Mouse (Mus musculus): ENCODE results near the gene Spatc1l. TPM values are rescaled to one million over a fixed set of nuclear protein-coding genes. Genes with fewer than 3 reads are reported as not detected.

Gene Spatc1l
- not detected in 2 replicates for total RNA-seq (2014; rRNA removed)
- polyA plus RNA-seq (2012; rRNA removed) = 0.13 and 0.14 TPM in 2 replicates

GRCm38 (mm10) chr10:76561972-76562371 is at the start of gene Spatc1l:
Spatc1l (plus strand) TSS chr10:76562272.
- Histone ChIP-seq H3K27me3 (ENCODE audit: control insufficient read depth, insufficient read depth, low read length) (no peaks in the 10 kb centered on the region), H3K9ac (ENCODE audit: low read depth, low read length) (no peak within 1 kb of the TSS), H3K36me3 (ENCODE audit: control insufficient read depth, insufficient read depth, low read length) (no peaks in the 10 kb centered on the region), H3K4me1 (ENCODE audit: control insufficient read depth, insufficient read depth, low read length) (no peaks in the 10 kb centered on the region), H3K79me2 (ENCODE audit: control insufficient read depth, insufficient read depth, low read length) (no peaks in the 10 kb centered on the region), H3K27ac (replicated peaks; ENCODE audit: insufficient read depth, low read depth, low read length) (no peak within 1 kb of the TSS), H3K4me3 (ENCODE audit: insufficient read depth, low read depth, low read length) (no peak within 1 kb of the TSS)
- DNase-seq (ENCODE audit: extremely low read depth, low read depth, low spot score) = no peak
- 94% methylated on average over 10 of the region's 10 CpGs for WGBS
- TF ChIP-seq CTCF (IDR thresholded peaks at IDR 0.05; ENCODE audit: low read depth, low read length) (no peak), POLR2A (IDR thresholded peaks at IDR 0.05; ENCODE audit: extremely low read depth, insufficient read depth, low read length) (no peak)

DNA sequence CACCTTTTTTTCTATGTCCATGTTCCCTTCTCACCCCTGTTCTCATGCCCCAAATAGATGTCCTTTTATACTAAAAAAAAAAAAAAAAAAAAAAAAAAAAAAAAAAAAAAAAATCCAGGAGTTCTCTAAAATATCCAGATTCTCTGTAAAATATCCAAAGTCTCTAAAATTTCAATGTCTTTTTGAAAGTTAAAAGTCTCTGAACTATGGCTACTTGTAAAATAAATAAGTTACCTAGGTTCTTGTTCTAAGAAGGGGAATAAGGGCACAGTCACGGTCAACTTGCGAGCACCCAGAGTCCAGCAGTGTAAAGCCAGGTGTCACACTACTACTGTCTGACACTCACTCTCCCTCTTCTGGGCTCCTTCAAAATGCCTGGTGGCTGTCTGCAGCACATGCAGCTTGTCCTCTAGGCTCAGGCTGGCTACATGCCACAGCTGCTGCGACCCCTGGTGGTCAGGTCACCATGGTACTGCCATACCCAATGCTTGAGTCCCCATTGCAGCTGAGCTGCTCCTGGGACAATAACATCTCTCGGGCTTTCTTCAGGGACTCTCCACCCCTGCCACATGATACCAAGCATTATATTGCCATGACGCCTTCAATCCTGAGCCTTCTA is 49.0 kb upstream of the Spatc1l start:
- no peak overlapping the region for H3K27ac ChIP-seq (replicated peaks; ENCODE audit: insufficient read depth, low read depth, low read length)
- no peak overlapping the region for H3K9ac ChIP-seq (ENCODE audit: low read depth, low read length)
- peaks cover 17% of the 10 kb centered on the region for H3K36me3 ChIP-seq (ENCODE audit: control insufficient read depth, insufficient read depth, low read length)
- H3K27me3 ChIP-seq (ENCODE audit: control insufficient read depth, insufficient read depth, low read length) = no peaks in the 10 kb centered on the region
- H3K4me3 ChIP-seq (ENCODE audit: insufficient read depth, low read depth, low read length) = no peak overlapping the region
- H3K4me1 ChIP-seq (ENCODE audit: control insufficient read depth, insufficient read depth, low read length) = no peaks in the 10 kb centered on the region
- TF ChIP-seq CTCF (IDR thresholded peaks at IDR 0.05; ENCODE audit: low read depth, low read length) = peak; percentile 92
- no peak for TF ChIP-seq POLR2A (IDR thresholded peaks at IDR 0.05; ENCODE audit: extremely low read depth, insufficient read depth, low read length)
- WGBS = 71% methylated on average over 5 of the region's 5 CpGs
- peak; percentile 37 for DNase-seq (ENCODE audit: extremely low read depth, low read depth, low spot score)
- H3K79me2 ChIP-seq (ENCODE audit: control insufficient read depth, insufficient read depth, low read length) = no peaks in the 10 kb centered on the region

- TF ChIP-seq POLR2A (IDR thresholded peaks at IDR 0.05; ENCODE audit: extremely low read depth, insufficient read depth, low read length) (peak; percentile 54; the same call in 1 of the 2 replicates), CTCF (IDR thresholded peaks at IDR 0.05; ENCODE audit: low read depth, low read length) (no peak)
- WGBS = 0% methylated on average over 11 of the region's 11 CpGs
- H3K9ac ChIP-seq (ENCODE audit: low read depth, low read length) = peak overlapping the region; percentile 48
- H3K79me2 ChIP-seq (ENCODE audit: control insufficient read depth, insufficient read depth, low read length) = peaks cover 4% of the 10 kb centered on the region; the same call in 1 of the 2 replicates
- H3K4me3 ChIP-seq (ENCODE audit: insufficient read depth, low read depth, low read length) = peak overlapping the region; percentile 39
- H3K4me1 ChIP-seq (ENCODE audit: control insufficient read depth, insufficient read depth, low read length) = peaks cover 4% of the 10 kb centered on the region
- no peak for DNase-seq (ENCODE audit: extremely low read depth, low read depth, low spot score)
- no peaks in the 10 kb centered on the region for H3K27me3 ChIP-seq (ENCODE audit: control insufficient read depth, insufficient read depth, low read length)
- H3K27ac ChIP-seq (replicated peaks; ENCODE audit: insufficient read depth, low read depth, low read length) = peak overlapping the region; percentile 46
- peaks cover 17% of the 10 kb centered on the region for H3K36me3 ChIP-seq (ENCODE audit: control insufficient read depth, insufficient read depth, low read length)
These were observed 31.1 kb upstream of the Spatc1l start for GRCm38 (mm10) chr10:76530922-76531321.

GRCm38 (mm10) chr10:76531375-76531774 is 30.7 kb upstream of the Spatc1l start, which contains the start of gene Lss:
Lss (plus strand) TSS chr10:76531588.
- peak within 1 kb of the TSS; percentile 91 for H3K4me3 ChIP-seq (ENCODE audit: insufficient read depth, low read depth, low read length)
- H3K9ac ChIP-seq (ENCODE audit: low read depth, low read length) = peak within 1 kb of the TSS; percentile 92
- DNase-seq (ENCODE audit: extremely low read depth, low read depth, low spot score) = peak; percentile 88
- H3K4me1 ChIP-seq (ENCODE audit: control insufficient read depth, insufficient read depth, low read length) = peaks cover 4% of the 10 kb centered on the region
- whole genome bisulfite sequencing = 1% methylated on average over 37 of the region's 37 CpGs
- H3K79me2 ChIP-seq (ENCODE audit: control insufficient read depth, insufficient read depth, low read length) = peaks cover 4% of the 10 kb centered on the region; the same call in 1 of the 2 replicates
- TF ChIP-seq CTCF (IDR thresholded peaks at IDR 0.05; ENCODE audit: low read depth, low read length) (peak; percentile 21; the same call in 1 of the 2 replicates), POLR2A (IDR thresholded peaks at IDR 0.05; ENCODE audit: extremely low read depth, insufficient read depth, low read length) (peak; percentile 84)
- H3K27me3 ChIP-seq (ENCODE audit: control insufficient read depth, insufficient read depth, low read length) = no peaks in the 10 kb centered on the region
- peak within 1 kb of the TSS; percentile 81 for H3K27ac ChIP-seq (replicated peaks; ENCODE audit: insufficient read depth, low read depth, low read length)
- peaks cover 17% of the 10 kb centered on the region for H3K36me3 ChIP-seq (ENCODE audit: control insufficient read depth, insufficient read depth, low read length)

- H3K79me2 ChIP-seq (ENCODE audit: control insufficient read depth, insufficient read depth, low read length) = peaks cover 4% of the 10 kb centered on the region; the same call in 1 of the 2 replicates
- H3K27me3 ChIP-seq (ENCODE audit: control insufficient read depth, insufficient read depth, low read length) = no peaks in the 10 kb centered on the region
- TF ChIP-seq POLR2A (IDR thresholded peaks at IDR 0.05; ENCODE audit: extremely low read depth, insufficient read depth, low read length) (no peak), CTCF (IDR thresholded peaks at IDR 0.05; ENCODE audit: low read depth, low read length) (no peak)
- peaks cover 17% of the 10 kb centered on the region for H3K36me3 ChIP-seq (ENCODE audit: control insufficient read depth, insufficient read depth, low read length)
- H3K9ac ChIP-seq (ENCODE audit: low read depth, low read length) = peak overlapping the region; percentile 92
- WGBS = under 1% methylated on average over 14 of the region's 14 CpGs
- peak overlapping the region; percentile 81 for H3K27ac ChIP-seq (replicated peaks; ENCODE audit: insufficient read depth, low read depth, low read length)
- H3K4me3 ChIP-seq (ENCODE audit: insufficient read depth, low read depth, low read length) = peak overlapping the region; percentile 91
- peak; percentile 22 for DNase-seq (ENCODE audit: extremely low read depth, low read depth, low spot score)
- peaks cover 5% of the 10 kb centered on the region for H3K4me1 ChIP-seq (ENCODE audit: control insufficient read depth, insufficient read depth, low read length)
These were observed 30.2 kb upstream of the Spatc1l start for GRCm38 (mm10) chr10:76531828-76532227.

DNA sequence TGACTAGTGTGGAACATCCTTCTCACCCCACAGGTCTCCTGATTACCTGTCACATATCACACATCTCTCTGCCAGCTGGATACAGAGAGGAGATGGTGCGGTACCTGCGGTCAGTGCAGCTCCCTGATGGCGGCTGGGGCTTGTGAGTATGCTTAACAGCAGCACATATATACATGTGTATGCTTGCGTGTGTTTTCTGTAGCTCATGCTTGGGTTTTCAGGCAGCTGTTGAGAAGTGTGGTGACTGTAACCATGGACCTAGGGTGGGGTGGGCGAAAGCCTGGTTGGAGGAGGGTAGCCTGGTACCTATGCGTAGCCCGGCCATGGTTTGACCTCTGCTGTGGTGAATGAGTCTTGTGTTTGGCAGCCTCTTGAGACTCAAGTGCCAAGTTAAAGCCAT is 26.5 kb upstream of the Spatc1l start:
- peaks cover 4% of the 10 kb centered on the region; the same call in 1 of the 2 replicates for H3K79me2 ChIP-seq (ENCODE audit: control insufficient read depth, insufficient read depth, low read length)
- TF ChIP-seq POLR2A (IDR thresholded peaks at IDR 0.05; ENCODE audit: extremely low read depth, insufficient read depth, low read length) = no peak
- no peak for TF ChIP-seq CTCF (IDR thresholded peaks at IDR 0.05; ENCODE audit: low read depth, low read length)
- no peak overlapping the region for H3K27ac ChIP-seq (replicated peaks; ENCODE audit: insufficient read depth, low read depth, low read length)
- peaks cover 23% of the 10 kb centered on the region for H3K36me3 ChIP-seq (ENCODE audit: control insufficient read depth, insufficient read depth, low read length)
- H3K4me1 ChIP-seq (ENCODE audit: control insufficient read depth, insufficient read depth, low read length) = peaks cover 10% of the 10 kb centered on the region
- no peak for DNase-seq (ENCODE audit: extremely low read depth, low read depth, low spot score)
- no peaks in the 10 kb centered on the region for H3K27me3 ChIP-seq (ENCODE audit: control insufficient read depth, insufficient read depth, low read length)
- 94% methylated on average over 7 of the region's 7 CpGs for WGBS
- H3K4me3 ChIP-seq (ENCODE audit: insufficient read depth, low read depth, low read length) = no peak overlapping the region
- no peak overlapping the region for H3K9ac ChIP-seq (ENCODE audit: low read depth, low read length)

Data from liver, adult 2 months (tissue).